Mouse (Mus musculus) bone marrow macrophage, adult 2 months (primary cell): ENCODE data around the gene Commd1.

Source experiments
- CTCF ChIP-seq: IDR thresholded peaks from 2 replicates; pipeline ENCODE4 v1.5.1; 2012; ENCODE audit warnings: low read depth, mild to moderate bottlenecking, low read length, moderate library complexity
- POLR2A ChIP-seq: IDR thresholded peaks from 2 replicates; pipeline ENCODE4 v1.6.1; 2012; ENCODE audit warnings: mild to moderate bottlenecking, low read depth, low read length, borderline replicate concordance

DNA sequence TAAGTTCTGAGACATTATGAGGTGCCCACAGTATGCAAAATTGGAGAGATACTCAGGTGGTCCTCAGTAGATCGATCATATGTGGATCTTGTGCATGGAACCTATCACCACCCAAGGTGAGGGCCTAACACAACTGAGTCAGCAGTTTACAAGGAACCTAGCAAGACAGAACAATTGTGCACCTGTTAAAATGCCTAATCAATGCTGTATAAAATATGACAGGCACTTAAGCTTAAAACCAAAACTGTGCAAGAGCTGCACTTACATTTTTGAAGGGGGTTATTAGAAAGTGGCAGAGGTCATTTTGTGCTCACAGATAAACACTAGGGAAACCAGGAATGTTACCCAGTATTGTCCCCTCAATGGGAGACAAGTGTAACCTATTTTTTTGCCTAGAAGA, 23.1 kb upstream of the Commd1 start:
- TF ChIP-seq POLR2A: no peak
- TF ChIP-seq CTCF: no peak
